Mouse (Mus musculus): ENCODE measurements around the gene Pip5kl1. TPM values are rescaled to one million over a fixed set of nuclear protein-coding genes. Genes with fewer than 3 reads are reported as not detected.

Pip5kl1 gene
- total RNA-seq, 2 experiments from 2014 or later, result not detected

GRCm38 (mm10) chr2:32607262-32607947, 32.8 kb downstream of the Pip5kl1 start:
- ATAC-seq (replicated peaks; ENCODE audit: low FRiP score, poor library complexity, severe bottlenecking), result peak; percentile 26; the same call in 1 of the 2 replicates

GRCm38 (mm10) chr2:32608141-32608777, 33.7 kb downstream of the Pip5kl1 start:
- peak; percentile 66 for ATAC-seq (replicated peaks; ENCODE audit: low FRiP score, poor library complexity, severe bottlenecking)

GRCm38 (mm10) chr2:32608778-32609435, 34.3 kb downstream of the Pip5kl1 start:
- ATAC-seq (replicated peaks; ENCODE audit: low FRiP score, poor library complexity, severe bottlenecking), result no peak

DNA sequence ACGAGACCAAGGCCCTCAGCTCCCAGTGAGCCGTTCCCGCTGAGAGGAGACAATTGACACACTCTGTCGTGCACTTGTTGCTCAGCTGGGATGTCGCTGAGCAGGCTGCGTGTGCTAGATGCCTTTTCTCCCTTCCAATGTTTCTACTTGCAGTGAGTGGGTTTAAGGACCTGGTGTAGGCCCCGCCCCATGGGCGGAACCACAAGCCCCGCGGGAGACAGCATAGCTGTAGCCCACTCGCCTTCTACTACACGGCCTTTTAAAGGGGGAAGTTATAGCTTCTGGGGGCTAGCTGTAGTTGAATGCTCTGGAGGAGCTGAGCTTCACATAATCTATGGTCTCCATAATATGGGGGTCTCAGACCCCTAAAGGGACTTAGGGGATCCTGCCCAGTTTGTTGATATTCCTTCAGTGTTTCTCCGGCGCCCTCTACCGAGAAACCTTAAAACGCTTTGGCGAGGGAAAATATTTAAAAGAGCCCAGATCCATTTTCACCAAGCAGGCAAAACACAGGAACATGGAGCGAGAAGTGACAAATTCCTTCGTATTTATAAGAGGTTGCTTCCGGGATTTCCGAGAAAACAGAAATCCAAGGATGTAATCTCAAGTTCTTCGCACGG, 36.1 kb downstream of the Pip5kl1 start:
- no peak for ATAC-seq (replicated peaks; ENCODE audit: low FRiP score, poor library complexity, severe bottlenecking)

- ATAC-seq (replicated peaks; ENCODE audit: low FRiP score, poor library complexity, severe bottlenecking), result no peak
Measured at GRCm38 (mm10) chr2:32612274-32612673, 37.7 kb downstream of the Pip5kl1 start.

DNA sequence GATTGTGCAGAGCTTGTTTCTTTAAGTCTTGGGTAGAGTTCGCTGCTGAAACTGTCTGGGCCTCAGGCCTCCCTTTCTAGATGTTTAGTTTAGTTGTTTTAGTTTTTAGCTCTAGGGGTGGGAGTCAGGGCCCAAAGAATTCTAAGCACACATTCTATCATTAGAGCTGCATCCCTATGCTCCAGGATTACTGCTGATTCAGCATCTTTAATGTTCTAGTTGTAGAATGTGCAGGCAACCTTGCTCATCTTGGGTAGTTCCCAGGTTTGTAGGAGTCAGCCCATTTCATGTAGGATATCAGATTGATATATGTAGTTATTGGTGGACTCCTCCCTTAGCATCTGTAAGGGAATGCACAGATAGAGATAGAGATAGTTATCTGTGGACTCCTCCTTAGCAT, 42.5 kb downstream of the Pip5kl1 start:
- no peak for ATAC-seq (replicated peaks; ENCODE audit: low FRiP score, poor library complexity, severe bottlenecking)

GRCm38 (mm10) chr2:32617601-32618000, 43.0 kb downstream of the Pip5kl1 start:
- no peak for ATAC-seq (replicated peaks; ENCODE audit: low FRiP score, poor library complexity, severe bottlenecking)

- no peak for ATAC-seq (replicated peaks; ENCODE audit: low FRiP score, poor library complexity, severe bottlenecking)
Measured at GRCm38 (mm10) chr2:32618051-32618450, 43.5 kb downstream of the Pip5kl1 start.

GRCm38 (mm10) chr2:32620682-32621516, 46.3 kb downstream of the Pip5kl1 start:
- ATAC-seq (replicated peaks; ENCODE audit: low FRiP score, poor library complexity, severe bottlenecking), result no peak

DNA sequence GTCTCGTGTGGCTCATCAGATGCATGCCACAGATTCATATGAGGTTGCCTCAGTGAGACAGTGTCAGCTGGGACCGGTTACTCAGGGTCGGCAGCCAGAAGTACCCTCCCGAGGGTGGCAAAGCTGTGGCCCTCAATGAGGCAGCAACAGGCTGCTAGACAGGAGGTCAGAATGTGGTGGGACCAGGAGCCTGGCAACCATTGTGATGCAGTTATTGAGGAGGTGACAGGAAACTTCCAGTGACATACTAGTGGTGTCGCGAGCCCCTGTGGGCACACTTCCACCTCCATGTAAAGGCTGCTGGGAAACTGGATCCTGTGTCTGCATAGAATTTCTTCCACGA, 46.9 kb downstream of the Pip5kl1 start, which contains the start of gene Ak1:
Gene Ak1 (plus strand): TSS at position 242 of the 343 bp plus-strand sequence.
- no peak for ATAC-seq (replicated peaks; ENCODE audit: low FRiP score, poor library complexity, severe bottlenecking)

DNA sequence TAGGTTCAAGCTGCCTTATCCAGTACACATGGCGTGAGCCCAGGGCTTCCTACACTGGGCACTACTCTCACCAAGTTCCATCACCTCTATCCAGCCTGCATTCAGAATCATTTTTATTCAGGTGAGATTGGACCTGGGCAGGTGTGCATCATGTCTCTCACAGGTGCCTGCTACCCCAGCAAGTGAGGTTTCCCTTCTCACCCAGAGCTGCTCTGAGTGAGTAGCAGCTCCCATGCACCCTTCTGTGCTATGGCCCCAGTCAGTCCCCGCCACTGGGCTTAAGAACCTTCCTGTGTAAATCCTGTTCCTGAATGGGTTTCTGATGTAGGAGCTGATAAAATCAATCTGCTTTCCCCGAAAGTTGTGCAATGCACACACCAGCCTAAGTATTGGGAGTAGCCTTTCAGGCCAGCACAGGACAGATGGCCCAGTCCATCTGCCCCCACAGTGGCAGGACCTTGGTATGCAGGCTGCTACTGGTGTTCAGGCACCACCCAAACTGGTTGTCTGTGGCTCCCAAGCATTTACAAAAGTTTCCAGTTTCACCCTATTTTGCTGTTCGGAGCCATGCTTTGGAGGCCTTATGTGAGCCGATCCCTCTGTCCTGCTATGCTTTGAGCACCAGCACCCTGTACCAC, 49.6 kb downstream of the Pip5kl1 start:
- ATAC-seq (replicated peaks; ENCODE audit: low FRiP score, poor library complexity, severe bottlenecking), result no peak

GRCm38 (mm10) chr2:32625212-32625872, 50.7 kb downstream of the Pip5kl1 start:
- ATAC-seq (replicated peaks; ENCODE audit: low FRiP score, poor library complexity, severe bottlenecking), result no peak

DNA sequence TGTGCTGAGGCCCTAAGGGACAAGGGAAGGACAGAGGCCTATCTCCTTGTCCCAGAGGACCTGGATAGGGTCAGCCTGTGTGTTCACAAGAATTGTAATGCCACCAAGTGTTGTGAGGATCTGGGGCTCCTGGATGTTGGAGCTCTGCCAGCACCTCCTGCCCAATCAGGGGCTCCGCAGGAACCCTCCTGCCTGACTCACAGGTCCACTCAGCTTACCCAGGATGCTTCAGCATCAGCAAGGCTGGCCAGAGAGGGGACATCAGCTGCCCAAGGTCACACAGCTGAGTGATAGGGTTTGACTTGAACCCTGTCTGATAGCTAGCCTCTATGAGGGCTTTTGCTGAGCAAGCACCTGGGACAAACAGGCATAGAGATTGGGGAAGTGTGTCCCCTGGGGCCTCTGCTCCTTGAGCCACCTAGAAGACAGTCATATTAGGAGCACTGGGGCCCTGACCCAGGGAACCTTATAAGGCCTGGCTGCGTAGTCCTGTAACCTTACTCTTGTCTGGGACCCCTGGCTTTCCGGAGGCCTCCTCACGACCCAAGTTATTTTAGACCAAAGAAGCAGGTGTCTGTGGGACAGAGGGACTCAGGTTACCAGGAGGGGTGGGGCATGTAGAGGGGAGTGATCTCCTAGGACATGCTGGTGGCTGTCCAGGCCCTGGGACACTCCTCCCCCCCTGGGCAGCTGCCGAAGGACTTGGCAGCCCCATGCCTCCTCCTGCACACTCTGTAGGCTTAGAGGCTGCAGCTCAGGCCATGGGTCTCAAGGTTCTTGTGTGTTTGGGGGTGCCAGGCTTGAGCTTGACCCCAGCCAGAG, 51.5 kb downstream of the Pip5kl1 start:
- ATAC-seq (replicated peaks; ENCODE audit: low FRiP score, poor library complexity, severe bottlenecking), result no peak

- ATAC-seq (replicated peaks; ENCODE audit: low FRiP score, poor library complexity, severe bottlenecking), result no peak
Measured at GRCm38 (mm10) chr2:32627266-32628043, 52.9 kb downstream of the Pip5kl1 start.

DNA sequence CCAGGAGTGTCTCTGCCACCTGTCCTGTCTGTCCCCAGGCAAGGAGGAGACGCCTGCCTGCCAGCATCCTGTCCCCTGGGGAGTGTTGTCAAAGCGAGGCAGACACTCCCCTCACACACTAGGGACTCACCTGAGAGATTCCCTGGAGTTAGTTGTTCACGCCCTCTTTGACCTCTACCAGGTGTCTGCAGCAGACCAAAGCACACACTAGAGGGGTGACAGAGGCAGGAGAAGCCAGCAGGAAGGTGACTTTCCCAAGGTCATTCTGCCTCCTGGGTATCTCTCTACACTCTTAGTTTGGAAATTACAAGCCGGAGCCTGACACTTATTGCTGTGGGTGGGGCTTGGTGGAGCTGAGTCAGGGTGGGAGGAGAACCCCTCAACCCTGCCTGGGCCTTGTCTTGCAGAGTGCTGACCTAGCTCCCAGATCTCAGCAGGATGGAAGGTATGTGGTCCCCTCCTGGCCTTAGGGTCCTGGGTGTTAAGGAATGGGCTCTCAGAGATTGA, 53.5 kb downstream of the Pip5kl1 start:
- no peak for ATAC-seq (replicated peaks; ENCODE audit: low FRiP score, poor library complexity, severe bottlenecking)

DNA sequence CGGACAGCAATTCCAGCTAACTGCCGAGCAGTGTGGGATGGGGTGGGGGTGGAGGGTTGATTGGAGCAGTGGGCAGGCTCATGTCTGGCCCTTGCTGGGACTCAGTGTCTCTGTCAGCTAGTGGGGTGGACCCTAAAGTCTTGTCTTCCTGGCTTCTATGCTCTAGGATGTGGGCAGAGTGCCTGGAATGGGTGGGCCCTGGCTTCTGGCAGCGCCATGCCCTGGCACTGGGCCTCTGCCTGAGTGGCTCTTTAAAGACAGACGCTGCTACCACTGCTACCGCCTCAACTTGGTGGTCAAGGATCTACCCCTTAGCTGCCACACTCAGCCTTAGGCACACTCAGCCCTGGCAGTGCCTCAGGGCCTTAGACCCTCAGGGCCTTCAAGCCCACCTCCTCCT, 54.1 kb downstream of the Pip5kl1 start:
- ATAC-seq (replicated peaks; ENCODE audit: low FRiP score, poor library complexity, severe bottlenecking), result no peak

Measured in erythroid progenitor cell, adult 5-6 weeks (primary cell).